Mouse (Mus musculus): ENCODE measurements at regions not wholly inside any gene's neighbourhood (a gene's known extent, or its start where the extent isn't known, plus 50 kb on each side); places are given as distances from the start of the nearest gene placed in this dataset.
A peak's percentile ranks its signal among the peaks of the same experiment; 100 is the strongest.

DNA sequence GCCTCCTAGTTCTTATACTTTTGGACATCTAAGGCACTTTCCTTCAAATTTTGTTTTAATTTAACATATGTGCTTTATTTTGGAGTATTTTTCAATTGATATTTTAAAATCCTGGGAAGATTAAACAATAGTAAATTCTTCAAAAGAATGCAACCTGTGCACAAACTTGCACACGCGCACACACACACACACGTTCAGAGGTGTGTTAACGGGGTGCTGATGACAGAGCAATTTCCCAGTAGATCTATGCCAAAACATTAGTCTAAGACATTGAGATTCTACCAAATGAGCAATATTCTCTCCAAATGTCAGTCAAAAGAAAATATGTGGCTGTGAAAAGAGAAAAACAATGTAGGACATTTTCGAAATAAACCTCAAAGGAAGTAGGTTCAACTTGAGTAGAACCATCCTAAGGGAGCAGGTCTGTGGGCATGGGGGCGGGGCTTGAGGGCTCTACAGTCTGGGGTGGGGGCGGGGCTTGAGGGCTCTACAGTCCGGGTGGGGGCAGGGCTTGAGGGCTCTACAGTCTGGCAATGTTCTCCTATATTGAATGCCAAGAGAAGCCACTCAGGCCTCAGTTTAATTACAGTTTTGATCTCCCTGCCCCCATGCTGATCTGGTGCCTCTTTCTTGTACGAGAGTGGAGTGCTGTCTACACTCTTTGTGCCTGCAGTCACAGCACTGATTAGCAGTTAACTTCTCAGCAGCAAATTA, 157.0 kb downstream of the Qdpr start:
- WGBS: 70% methylated on average over 9 of the region's 9 CpGs
- Histone ChIP-seq H3K27ac (no peak overlapping the region), H3K4me3 (no peak overlapping the region), H3K9me3 (no peaks in the 10 kb centered on the region), H3K4me2 (no peak overlapping the region), H3K27me3 (replicated peaks) (no peaks in the 10 kb centered on the region), H3K36me3 (replicated peaks) (no peaks in the 10 kb centered on the region), H3K4me1 (no peaks in the 10 kb centered on the region), H3K9ac (no peak overlapping the region)
- no peak for ATAC-seq (replicated peaks)

- H3K27me3 ChIP-seq (replicated peaks): no peaks in the 10 kb centered on the region
- WGBS: 77% methylated on average over 1 of the region's 1 CpGs
- H3K9ac ChIP-seq: no peak overlapping the region
- no peak overlapping the region for H3K27ac ChIP-seq
- H3K9me3 ChIP-seq: no peaks in the 10 kb centered on the region
- no peak for ATAC-seq (replicated peaks)
- no peaks in the 10 kb centered on the region for H3K4me1 ChIP-seq
- H3K36me3 ChIP-seq (replicated peaks): no peaks in the 10 kb centered on the region
- no peak overlapping the region for H3K4me3 ChIP-seq
- no peak overlapping the region for H3K4me2 ChIP-seq
Observed at GRCm38 (mm10) chr5:45292383-45292782, 157.7 kb downstream of the Qdpr start.

DNA sequence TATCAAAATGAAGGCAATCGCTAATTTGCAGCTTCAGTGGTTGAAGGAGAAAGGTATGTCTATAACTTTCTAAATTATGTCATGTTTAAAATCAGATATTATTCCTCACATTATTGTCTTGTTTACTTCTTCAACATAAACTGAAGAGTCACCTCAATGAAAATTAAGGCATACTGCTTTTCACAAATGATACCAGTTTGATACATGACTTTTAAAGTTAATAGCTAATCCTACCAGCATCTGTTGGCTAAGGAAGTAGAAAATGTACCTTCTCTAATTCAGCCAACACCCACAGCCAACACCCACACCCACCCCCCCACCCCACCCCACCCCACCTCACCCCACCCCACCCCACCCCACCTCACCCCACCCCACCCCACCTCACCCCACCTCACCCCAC, 158.3 kb downstream of the Qdpr start:
- no peaks in the 10 kb centered on the region for H3K27me3 ChIP-seq (replicated peaks)
- H3K36me3 ChIP-seq (replicated peaks): no peaks in the 10 kb centered on the region
- H3K27ac ChIP-seq: no peak overlapping the region
- WGBS: 97% methylated on average over 1 of the region's 1 CpGs
- no peak overlapping the region for H3K4me3 ChIP-seq
- no peak overlapping the region for H3K4me2 ChIP-seq
- no peaks in the 10 kb centered on the region for H3K9me3 ChIP-seq
- H3K9ac ChIP-seq: no peak overlapping the region
- H3K4me1 ChIP-seq: no peaks in the 10 kb centered on the region
- ATAC-seq (replicated peaks): no peak

DNA sequence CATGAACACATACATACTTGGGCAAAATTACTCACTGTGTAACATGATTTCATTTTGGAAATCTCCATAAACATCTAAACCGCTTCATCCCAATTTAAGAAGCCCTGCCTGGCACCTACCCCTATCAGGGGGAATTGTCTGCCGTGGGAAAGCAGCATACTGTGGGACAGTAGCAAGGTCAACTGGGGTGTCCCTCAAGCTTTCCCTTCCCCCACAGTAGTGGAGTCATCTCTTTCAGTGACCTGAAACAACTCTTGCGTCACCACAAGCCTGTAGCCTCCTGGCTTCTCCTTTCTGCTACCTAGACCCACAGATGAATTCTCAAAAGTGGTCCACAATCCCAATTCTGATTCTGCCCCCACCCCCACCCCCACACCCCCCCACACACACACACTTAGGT, 158.8 kb downstream of the Qdpr start:
- WGBS: 94% methylated on average over 3 of the region's 3 CpGs
- Histone ChIP-seq H3K4me1 (no peaks in the 10 kb centered on the region), H3K9ac (no peak overlapping the region), H3K27me3 (replicated peaks) (no peaks in the 10 kb centered on the region), H3K4me2 (no peak overlapping the region), H3K36me3 (replicated peaks) (no peaks in the 10 kb centered on the region), H3K4me3 (no peak overlapping the region), H3K9me3 (no peaks in the 10 kb centered on the region), H3K27ac (no peak overlapping the region)
- ATAC-seq (replicated peaks): no peak

- no peaks in the 10 kb centered on the region for H3K9me3 ChIP-seq
- H3K36me3 ChIP-seq (replicated peaks): no peaks in the 10 kb centered on the region
- H3K4me1 ChIP-seq: 0 out of 2 replicates have a peak, but pooled peaks cover 7% of the 10 kb centered on the region
- H3K9ac ChIP-seq: no peak overlapping the region
- H3K4me3 ChIP-seq: no peak overlapping the region
- H3K27ac ChIP-seq: no peak overlapping the region
- no peak overlapping the region for H3K4me2 ChIP-seq
- 91% methylated on average over 8 of the region's 8 CpGs for whole genome bisulfite sequencing
- no peaks in the 10 kb centered on the region for H3K27me3 ChIP-seq (replicated peaks)
- no peak for ATAC-seq (replicated peaks)
Observed at GRCm38 (mm10) chr5:45286454-45286853, 163.6 kb downstream of the Qdpr start.

- Histone ChIP-seq H3K4me2 (no peak overlapping the region), H3K9ac (no peak overlapping the region), H3K27me3 (replicated peaks) (no peaks in the 10 kb centered on the region), H3K4me1 (0 out of 2 replicates have a peak, but pooled peaks cover 7% of the 10 kb centered on the region), H3K4me3 (no peak overlapping the region), H3K9me3 (no peaks in the 10 kb centered on the region), H3K27ac (no peak overlapping the region), H3K36me3 (replicated peaks) (no peaks in the 10 kb centered on the region)
- no peak for ATAC-seq (replicated peaks)
Observed at GRCm38 (mm10) chr5:45284680-45285079, 165.4 kb downstream of the Qdpr start.

- no peaks in the 10 kb centered on the region for H3K27me3 ChIP-seq (replicated peaks)
- WGBS: 39% methylated on average over 2 of the region's 2 CpGs
- H3K27ac ChIP-seq: no peak overlapping the region
- no peaks in the 10 kb centered on the region for H3K36me3 ChIP-seq (replicated peaks)
- no peak overlapping the region for H3K4me2 ChIP-seq
- ATAC-seq (replicated peaks): no peak
- no peak overlapping the region for H3K9ac ChIP-seq
- H3K4me1 ChIP-seq: 0 out of 2 replicates have a peak, but pooled peaks cover 7% of the 10 kb centered on the region
- no peaks in the 10 kb centered on the region for H3K9me3 ChIP-seq
- H3K4me3 ChIP-seq: no peak overlapping the region
Observed at GRCm38 (mm10) chr5:45283908-45284415, 166.1 kb downstream of the Qdpr start.

- Histone ChIP-seq H3K9me3 (no peaks in the 10 kb centered on the region), H3K27ac (no peak overlapping the region)
- 29% methylated on average over 9 of the region's 9 CpGs for WGBS
Observed at GRCm38 (mm10) chr5:45282207-45282930, 167.7 kb downstream of the Qdpr start.

DNA sequence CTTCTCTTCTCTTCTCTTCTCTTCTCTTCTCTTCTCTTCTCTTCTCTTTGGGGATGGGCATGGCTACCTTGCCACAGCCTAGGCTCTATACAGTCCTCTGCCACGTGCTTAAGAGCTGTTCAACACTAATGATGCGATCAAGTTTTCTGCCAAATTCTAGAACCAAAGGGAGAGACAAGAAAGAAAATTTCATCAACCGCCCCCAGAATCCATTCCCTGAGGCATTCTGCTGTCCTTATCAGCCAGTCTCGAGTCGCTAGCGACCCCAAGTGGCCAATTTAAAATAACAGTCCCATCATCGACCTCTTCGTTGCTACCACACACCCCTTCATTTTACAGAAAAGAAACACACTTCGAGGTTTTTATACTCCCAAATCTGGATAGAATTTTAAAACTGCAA, 171.5 kb downstream of the Qdpr start:
- Histone ChIP-seq H3K9ac (no peak overlapping the region), H3K27ac (peak overlapping the region; percentile 74; the same call in 1 of the 2 replicates), H3K4me3 (peak overlapping the region; percentile 28; the same call in 1 of the 2 replicates), H3K4me1 (peaks cover 11% of the 10 kb centered on the region; the same call in 1 of the 2 replicates), H3K27me3 (replicated peaks) (no peaks in the 10 kb centered on the region), H3K9me3 (no peaks in the 10 kb centered on the region), H3K4me2 (peak overlapping the region; percentile 57), H3K36me3 (replicated peaks) (no peaks in the 10 kb centered on the region)
- peak; percentile 87 for ATAC-seq (replicated peaks)
- under 1% methylated on average over 9 of the region's 9 CpGs for WGBS

More at GRCm38 (mm10) chr5:45282207-45282930, 167.7 kb downstream of the Qdpr start:
- ATAC-seq (replicated peaks): peak; percentile 74; the same call in 1 of the 2 replicates
- Histone ChIP-seq H3K4me3 (no peak overlapping the region), H3K4me1 (peaks cover 14% of the 10 kb centered on the region; the same call in 1 of the 2 replicates), H3K36me3 (replicated peaks) (no peaks in the 10 kb centered on the region), H3K27me3 (replicated peaks) (no peaks in the 10 kb centered on the region), H3K9ac (no peak overlapping the region), H3K4me2 (no peak overlapping the region)

DNA sequence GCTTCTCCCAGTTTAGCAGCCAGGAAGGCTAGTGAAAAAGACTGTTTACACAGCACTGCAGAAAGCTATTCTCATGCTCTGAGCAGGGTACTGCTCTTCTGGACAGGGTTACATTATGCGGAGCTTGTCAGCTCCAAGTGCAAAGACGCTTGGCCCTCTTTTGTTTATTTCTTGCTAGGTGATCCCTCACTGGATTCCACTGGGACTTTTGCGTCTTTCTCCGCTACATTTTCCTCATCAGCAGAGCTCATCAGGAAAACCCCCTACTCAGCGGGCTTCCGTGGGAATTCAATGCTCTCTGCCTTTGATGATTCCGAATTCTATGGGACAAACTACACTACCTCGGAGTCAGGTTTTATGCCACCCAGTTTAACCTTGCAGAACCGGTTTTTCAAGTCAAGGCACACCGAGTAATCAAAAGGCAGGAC, 172.0 kb downstream of the Qdpr start:
- Histone ChIP-seq H3K27ac (peak overlapping the region; percentile 74), H3K27me3 (replicated peaks) (no peaks in the 10 kb centered on the region), H3K9me3 (no peaks in the 10 kb centered on the region), H3K4me3 (peak overlapping the region; percentile 28), H3K4me2 (peak overlapping the region; percentile 57), H3K9ac (peak overlapping the region; percentile 38), H3K36me3 (replicated peaks) (no peaks in the 10 kb centered on the region), H3K4me1 (peaks cover 11% of the 10 kb centered on the region; the same call in 1 of the 2 replicates)
- ATAC-seq (replicated peaks): peak; percentile 75
- WGBS: 1% methylated on average over 10 of the region's 10 CpGs

DNA sequence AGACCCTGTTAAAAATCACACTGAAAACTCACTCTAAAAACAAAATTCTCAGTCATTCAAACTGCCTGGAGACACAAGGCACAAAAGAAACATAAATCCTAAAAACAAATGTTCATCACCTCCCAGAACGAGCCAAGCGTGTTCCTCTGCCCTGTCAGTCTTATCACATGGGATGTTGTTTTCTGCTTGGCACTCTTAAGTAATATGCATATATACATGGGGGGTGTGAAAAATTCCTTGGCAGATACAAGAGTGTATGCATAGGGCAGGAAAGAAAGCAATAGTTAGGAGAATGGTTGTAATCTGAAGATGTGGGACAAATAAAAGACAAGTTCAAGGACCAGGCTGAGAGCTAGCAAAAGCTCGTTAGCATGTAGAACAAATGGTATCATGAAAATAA, 179.4 kb downstream of the Qdpr start:
- H3K9ac ChIP-seq: no peak overlapping the region
- no peak overlapping the region for H3K27ac ChIP-seq
- H3K36me3 ChIP-seq (replicated peaks): no peaks in the 10 kb centered on the region
- WGBS: 81% methylated on average over 3 of the region's 3 CpGs
- no peak for ATAC-seq (replicated peaks)
- no peaks in the 10 kb centered on the region for H3K27me3 ChIP-seq (replicated peaks)
- H3K4me2 ChIP-seq: no peak overlapping the region
- no peaks in the 10 kb centered on the region for H3K9me3 ChIP-seq
- no peak overlapping the region for H3K4me3 ChIP-seq
- peaks cover 17% of the 10 kb centered on the region for H3K4me1 ChIP-seq

DNA sequence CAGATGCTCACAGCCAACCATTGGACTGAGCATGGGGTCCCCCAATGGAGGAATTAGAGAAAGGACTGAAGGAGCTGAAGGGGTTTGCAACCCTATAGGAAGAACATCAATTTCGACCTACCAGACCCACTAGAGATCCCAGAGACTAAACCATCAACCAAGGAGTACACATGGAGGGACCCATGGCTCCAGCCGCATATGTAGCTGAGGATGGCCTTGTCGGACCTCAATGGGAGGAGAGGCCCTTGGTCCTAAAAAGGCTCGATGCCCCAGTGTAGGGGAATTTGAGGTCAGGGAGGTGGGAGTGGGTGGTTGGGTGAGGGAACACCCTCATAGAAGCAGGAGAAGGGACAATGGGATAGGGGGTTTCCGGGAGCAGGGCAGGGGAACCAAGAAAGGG, 180.6 kb downstream of the Qdpr start:
- Histone ChIP-seq H3K36me3 (replicated peaks) (no peaks in the 10 kb centered on the region), H3K4me2 (no peak overlapping the region), H3K27me3 (replicated peaks) (no peaks in the 10 kb centered on the region), H3K9ac (no peak overlapping the region), H3K4me1 (peaks cover 17% of the 10 kb centered on the region), H3K4me3 (no peak overlapping the region), H3K9me3 (no peaks in the 10 kb centered on the region), H3K27ac (no peak overlapping the region)
- ATAC-seq (replicated peaks): no peak
- WGBS: 87% methylated on average over 5 of the region's 5 CpGs

Measured in midbrain, embryonic 15.5 days (tissue).